Mouse (Mus musculus): Measurements from ENCODE around the gene Ammecr1. TPM values are rescaled to one million over a fixed set of nuclear protein-coding genes. Genes with fewer than 3 reads are reported as not detected.

Ammecr1 gene
- polyA plus RNA-seq (2014; fragmentation: Nextera tagmentation; extraction: Ambion mirVana), result 13.9 and 17.1 TPM in 2 replicates

DNA sequence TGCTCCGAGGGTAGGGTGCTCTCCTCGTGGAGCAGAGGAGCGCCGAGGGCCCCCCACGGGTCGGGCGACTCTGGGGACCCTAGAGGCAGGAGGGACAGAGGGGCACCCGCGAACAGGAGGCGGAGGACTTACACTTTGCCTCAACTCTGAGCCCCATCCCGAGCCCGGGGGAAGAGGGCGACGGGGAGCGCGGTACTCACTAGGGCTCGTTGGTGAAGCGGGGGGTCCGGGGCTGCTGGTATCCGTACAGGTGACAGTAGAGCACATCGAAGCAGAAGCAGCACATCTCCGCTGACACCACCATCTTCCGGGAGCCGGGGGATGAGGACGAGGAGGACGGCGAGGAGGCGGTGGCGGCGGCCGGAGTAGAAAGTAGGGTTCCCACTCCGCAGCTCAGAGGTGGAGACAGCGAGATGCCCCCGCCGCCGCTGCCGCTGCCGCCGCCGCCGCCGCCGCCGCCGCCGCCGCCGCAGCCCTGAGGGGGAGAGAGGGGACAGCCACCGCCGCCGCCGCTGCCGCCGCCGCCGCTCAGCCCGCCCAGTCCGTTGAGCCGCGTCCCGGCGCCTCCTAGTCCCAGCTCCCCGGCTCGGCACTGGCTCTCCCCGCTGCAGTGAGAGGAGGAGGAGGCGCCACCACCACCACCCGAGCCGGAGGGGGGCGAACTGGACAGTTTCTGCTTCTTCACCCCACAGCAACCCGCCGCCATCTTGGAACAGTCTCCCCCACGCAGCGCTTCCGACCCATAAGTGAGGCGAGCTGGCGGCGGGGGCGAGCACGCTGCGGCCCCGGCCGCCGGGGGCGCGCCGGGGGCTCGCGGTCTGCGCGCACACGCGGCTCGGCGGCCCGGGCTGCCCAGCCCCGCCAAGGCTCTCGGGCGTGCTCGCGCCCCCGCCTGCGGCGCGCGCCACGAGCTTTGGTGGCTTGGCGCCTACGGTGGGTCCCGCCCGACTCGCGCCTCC lies at the start of gene Ammecr1:
TSS of gene Ammecr1 (minus strand) at position 721 of the 959 bp plus-strand sequence.
- ATAC-seq (replicated peaks; ENCODE audit: insufficient number of reproducible peaks, low FRiP score, low TSS enrichment, low read depth) (peak; percentile 92), DNase-seq (ENCODE audit: low spot score) (peak; percentile 84)
- Histone ChIP-seq H3K36me3 (replicated peaks; ENCODE audit: control insufficient read depth, insufficient read depth, low read depth, low read length) (no peaks in the 10 kb centered on the region), H3K9ac (replicated peaks; ENCODE audit: low read length) (peak within 1 kb of the TSS; percentile 81), H3K4me3 (ENCODE audit: low read depth, low read length) (peak within 1 kb of the TSS; percentile 64), H3K4me1 (ENCODE audit: control insufficient read depth, insufficient read depth, low read length) (no peaks in the 10 kb centered on the region), H3K9me3 (replicated peaks; ENCODE audit: control insufficient read depth, low read length) (no peaks in the 10 kb centered on the region), H3K27me3 (ENCODE audit: control insufficient read depth, insufficient read depth, low read length) (no peaks in the 10 kb centered on the region), H3K4me2 (ENCODE audit: low read depth, low read length) (peak within 1 kb of the TSS; percentile 45), H3K27ac (replicated peaks; ENCODE audit: low read depth, low read length) (peak within 1 kb of the TSS; percentile 75)
- 20% methylated on average over 67 of the region's 112 CpGs for WGBS

DNA sequence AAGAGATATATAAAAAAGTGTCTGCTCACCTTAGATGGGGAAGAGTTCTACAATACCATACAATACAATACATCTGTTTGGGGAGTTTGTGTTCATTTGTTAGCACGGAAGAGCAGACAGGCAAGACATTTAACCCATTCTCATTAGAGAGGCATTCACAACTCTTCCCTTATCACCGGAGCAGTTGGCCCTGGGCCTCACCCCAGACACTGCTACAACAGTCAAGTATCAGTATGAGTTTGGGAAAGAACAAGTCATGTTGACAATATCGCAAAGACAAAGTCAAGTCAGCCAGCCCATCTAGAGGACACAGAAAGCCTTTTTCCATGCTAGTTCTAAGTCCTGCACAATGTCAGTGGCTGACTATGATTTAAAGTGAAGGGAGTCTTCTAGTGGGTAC lies 47.6 kb upstream of the Ammecr1 start:
- no peaks in the 10 kb centered on the region for H3K4me1 ChIP-seq (ENCODE audit: control insufficient read depth, insufficient read depth, low read length)
- no peak overlapping the region for H3K4me3 ChIP-seq (ENCODE audit: low read depth, low read length)
- WGBS, result 83% methylated on average over 3 of the region's 3 CpGs
- H3K27ac ChIP-seq (replicated peaks; ENCODE audit: low read depth, low read length), result no peak overlapping the region
- no peaks in the 10 kb centered on the region for H3K27me3 ChIP-seq (ENCODE audit: control insufficient read depth, insufficient read depth, low read length)
- no peak for ATAC-seq (replicated peaks; ENCODE audit: insufficient number of reproducible peaks, low FRiP score, low TSS enrichment, low read depth)
- no peaks in the 10 kb centered on the region for H3K36me3 ChIP-seq (replicated peaks; ENCODE audit: control insufficient read depth, insufficient read depth, low read depth, low read length)
- no peak overlapping the region for H3K4me2 ChIP-seq (ENCODE audit: low read depth, low read length)
- no peak overlapping the region for H3K9ac ChIP-seq (replicated peaks; ENCODE audit: low read length)
- no peak for DNase-seq (ENCODE audit: low spot score)
- H3K9me3 ChIP-seq (replicated peaks; ENCODE audit: control insufficient read depth, low read length), result no peaks in the 10 kb centered on the region

DNA sequence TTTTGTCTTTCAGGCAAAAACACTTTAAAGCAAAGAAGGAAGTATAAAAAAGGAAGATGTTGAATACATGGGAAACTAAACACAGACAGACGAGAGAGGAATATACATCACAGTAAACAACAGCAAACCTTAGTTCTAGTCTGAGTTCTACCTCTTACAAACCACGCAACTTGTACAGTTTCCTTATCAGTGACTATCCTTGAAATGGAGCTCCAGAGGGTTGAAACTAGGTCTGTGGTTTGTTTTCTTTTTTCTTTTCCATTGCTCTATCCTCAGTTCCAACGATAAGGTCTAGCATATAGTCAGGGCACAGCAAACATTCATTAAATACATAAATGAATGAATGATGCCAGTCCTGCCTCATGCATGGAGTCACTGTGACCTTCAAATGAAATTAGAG lies 45.8 kb upstream of the Ammecr1 start:
- no peak overlapping the region for H3K9ac ChIP-seq (replicated peaks; ENCODE audit: low read length)
- ATAC-seq (replicated peaks; ENCODE audit: insufficient number of reproducible peaks, low FRiP score, low TSS enrichment, low read depth), result no peak
- no peaks in the 10 kb centered on the region for H3K9me3 ChIP-seq (replicated peaks; ENCODE audit: control insufficient read depth, low read length)
- 86% methylated on average over 3 of the region's 3 CpGs for WGBS
- H3K4me1 ChIP-seq (ENCODE audit: control insufficient read depth, insufficient read depth, low read length), result no peaks in the 10 kb centered on the region
- no peaks in the 10 kb centered on the region for H3K36me3 ChIP-seq (replicated peaks; ENCODE audit: control insufficient read depth, insufficient read depth, low read depth, low read length)
- H3K27ac ChIP-seq (replicated peaks; ENCODE audit: low read depth, low read length), result no peak overlapping the region
- H3K27me3 ChIP-seq (ENCODE audit: control insufficient read depth, insufficient read depth, low read length), result no peaks in the 10 kb centered on the region
- DNase-seq (ENCODE audit: low spot score), result no peak
- H3K4me2 ChIP-seq (ENCODE audit: low read depth, low read length), result no peak overlapping the region
- H3K4me3 ChIP-seq (ENCODE audit: low read depth, low read length), result no peak overlapping the region

DNA sequence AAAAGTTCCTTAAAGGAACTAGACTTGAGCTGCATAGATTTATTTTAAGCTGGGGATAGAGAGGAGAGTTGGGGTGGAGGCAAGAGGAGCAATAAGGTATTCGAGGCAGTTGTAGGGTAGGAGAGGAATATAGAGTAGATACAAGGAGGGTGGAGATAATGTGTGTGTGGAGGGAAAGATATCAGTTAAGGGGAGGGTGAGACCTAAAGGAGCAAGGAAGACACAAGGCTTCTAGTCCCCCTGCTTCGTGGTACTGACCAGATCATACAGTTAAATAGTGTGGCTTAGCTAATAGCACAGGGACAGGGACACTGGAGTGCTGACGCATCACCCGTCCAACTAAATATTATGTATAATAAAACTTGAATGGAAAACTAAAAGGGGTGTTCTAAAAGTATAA lies 45.3 kb upstream of the Ammecr1 start:
- H3K9me3 ChIP-seq (replicated peaks; ENCODE audit: control insufficient read depth, low read length), result no peaks in the 10 kb centered on the region
- H3K4me2 ChIP-seq (ENCODE audit: low read depth, low read length), result no peak overlapping the region
- no peaks in the 10 kb centered on the region for H3K36me3 ChIP-seq (replicated peaks; ENCODE audit: control insufficient read depth, insufficient read depth, low read depth, low read length)
- no peak overlapping the region for H3K9ac ChIP-seq (replicated peaks; ENCODE audit: low read length)
- no peak overlapping the region for H3K4me3 ChIP-seq (ENCODE audit: low read depth, low read length)
- ATAC-seq (replicated peaks; ENCODE audit: insufficient number of reproducible peaks, low FRiP score, low TSS enrichment, low read depth) (no peak), DNase-seq (ENCODE audit: low spot score) (no peak)
- 81% methylated on average over 4 of the region's 4 CpGs for WGBS
- H3K4me1 ChIP-seq (ENCODE audit: control insufficient read depth, insufficient read depth, low read length), result no peaks in the 10 kb centered on the region
- H3K27ac ChIP-seq (replicated peaks; ENCODE audit: low read depth, low read length), result no peak overlapping the region
- H3K27me3 ChIP-seq (ENCODE audit: control insufficient read depth, insufficient read depth, low read length), result no peaks in the 10 kb centered on the region

DNA sequence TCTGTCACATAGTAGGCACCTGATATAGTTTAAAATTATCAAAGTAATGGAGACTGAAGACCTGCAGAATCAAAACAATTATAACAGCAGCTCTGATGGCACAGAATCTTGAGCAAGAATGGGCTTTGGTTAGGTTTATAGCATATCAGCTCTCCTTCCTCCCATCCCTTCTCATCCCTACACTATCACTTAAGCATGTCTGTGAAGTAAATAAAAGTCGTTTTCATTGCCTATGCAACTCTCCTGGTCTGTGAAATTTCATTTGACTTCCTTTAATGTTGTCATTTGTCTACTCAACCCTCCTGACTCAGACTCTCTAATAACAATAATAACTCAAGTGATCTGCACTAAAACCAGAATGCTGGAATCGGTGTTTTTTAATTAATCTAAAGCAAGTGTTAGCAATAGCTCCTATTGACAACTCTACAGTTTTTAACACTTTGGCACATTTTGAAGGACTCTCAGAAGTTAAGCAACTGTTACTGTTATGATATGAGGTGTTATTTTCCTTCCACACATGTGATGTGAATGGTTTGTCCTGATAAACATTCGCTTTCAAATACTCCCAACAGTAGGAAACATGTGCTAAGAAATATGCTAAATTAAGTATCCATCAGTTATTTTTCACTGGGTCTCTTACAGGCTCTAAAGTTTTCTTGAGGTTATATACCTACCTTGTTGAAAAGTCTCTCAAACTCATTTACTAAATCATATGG lies 37.8 kb upstream of the Ammecr1 start:
- Histone ChIP-seq H3K36me3 (replicated peaks; ENCODE audit: control insufficient read depth, insufficient read depth, low read depth, low read length) (no peaks in the 10 kb centered on the region), H3K9ac (replicated peaks; ENCODE audit: low read length) (no peak overlapping the region), H3K4me2 (ENCODE audit: low read depth, low read length) (no peak overlapping the region), H3K27me3 (ENCODE audit: control insufficient read depth, insufficient read depth, low read length) (no peaks in the 10 kb centered on the region), H3K4me1 (ENCODE audit: control insufficient read depth, insufficient read depth, low read length) (no peaks in the 10 kb centered on the region), H3K27ac (replicated peaks; ENCODE audit: low read depth, low read length) (no peak overlapping the region), H3K4me3 (ENCODE audit: low read depth, low read length) (no peak overlapping the region), H3K9me3 (replicated peaks; ENCODE audit: control insufficient read depth, low read length) (no peaks in the 10 kb centered on the region)
- 78% methylated on average over 3 of the region's 3 CpGs for WGBS
- ATAC-seq (replicated peaks; ENCODE audit: insufficient number of reproducible peaks, low FRiP score, low TSS enrichment, low read depth) (no peak), DNase-seq (ENCODE audit: low spot score) (no peak)

DNA sequence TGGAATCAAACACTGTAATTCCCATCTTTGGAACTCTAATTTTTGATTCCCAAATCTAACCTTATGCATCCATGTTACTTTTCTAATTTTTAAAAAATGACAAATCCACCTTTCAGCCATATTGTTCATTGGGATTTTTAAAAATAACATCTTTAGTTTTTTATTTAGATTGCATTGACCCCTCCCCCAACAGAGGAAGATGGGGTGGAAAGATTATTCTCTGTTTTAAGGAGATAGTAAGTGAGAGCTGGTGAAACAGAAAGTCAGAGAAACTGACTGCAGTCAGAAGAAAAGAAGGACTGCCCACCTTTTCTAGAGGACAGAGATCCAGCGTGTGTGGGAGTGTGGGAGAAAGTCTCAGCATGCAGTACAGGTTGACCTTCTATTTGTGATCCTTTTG lies 30.7 kb upstream of the Ammecr1 start:
- Histone ChIP-seq H3K36me3 (replicated peaks; ENCODE audit: control insufficient read depth, insufficient read depth, low read depth, low read length) (no peaks in the 10 kb centered on the region), H3K4me2 (ENCODE audit: low read depth, low read length) (no peak overlapping the region), H3K27ac (replicated peaks; ENCODE audit: low read depth, low read length) (no peak overlapping the region), H3K9me3 (replicated peaks; ENCODE audit: control insufficient read depth, low read length) (no peaks in the 10 kb centered on the region), H3K4me1 (ENCODE audit: control insufficient read depth, insufficient read depth, low read length) (no peaks in the 10 kb centered on the region), H3K4me3 (ENCODE audit: low read depth, low read length) (no peak overlapping the region), H3K27me3 (ENCODE audit: control insufficient read depth, insufficient read depth, low read length) (no peaks in the 10 kb centered on the region), H3K9ac (replicated peaks; ENCODE audit: low read length) (no peak overlapping the region)
- DNase-seq (ENCODE audit: low spot score) (no peak), ATAC-seq (replicated peaks; ENCODE audit: insufficient number of reproducible peaks, low FRiP score, low TSS enrichment, low read depth) (no peak)
- WGBS, result 72% methylated on average over 1 of the region's 1 CpGs

DNA sequence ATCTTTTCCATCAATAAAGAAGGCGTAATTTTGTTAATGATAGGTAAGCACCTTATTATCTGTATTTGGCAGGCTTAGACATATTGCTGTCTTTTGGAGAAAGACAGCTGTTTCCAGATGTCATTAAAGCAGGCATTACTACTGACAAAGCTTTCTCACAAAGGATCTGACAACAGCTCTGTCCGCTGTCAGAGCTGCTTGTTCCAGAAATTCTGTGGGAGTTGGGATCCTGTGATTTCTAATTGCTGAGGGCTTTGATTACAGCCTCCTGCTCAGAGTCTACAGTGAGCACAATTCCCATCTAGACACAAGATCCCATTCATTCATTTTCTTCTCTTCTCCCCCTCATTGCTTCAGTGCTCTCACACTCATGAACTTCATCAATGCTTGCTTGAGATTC lies 28.0 kb upstream of the Ammecr1 start:
- Histone ChIP-seq H3K27ac (replicated peaks; ENCODE audit: low read depth, low read length) (no peak overlapping the region), H3K27me3 (ENCODE audit: control insufficient read depth, insufficient read depth, low read length) (no peaks in the 10 kb centered on the region), H3K36me3 (replicated peaks; ENCODE audit: control insufficient read depth, insufficient read depth, low read depth, low read length) (no peaks in the 10 kb centered on the region), H3K4me3 (ENCODE audit: low read depth, low read length) (no peak overlapping the region), H3K9ac (replicated peaks; ENCODE audit: low read length) (no peak overlapping the region), H3K4me1 (ENCODE audit: control insufficient read depth, insufficient read depth, low read length) (no peaks in the 10 kb centered on the region), H3K4me2 (ENCODE audit: low read depth, low read length) (no peak overlapping the region), H3K9me3 (replicated peaks; ENCODE audit: control insufficient read depth, low read length) (no peaks in the 10 kb centered on the region)
- DNase-seq (ENCODE audit: low spot score), result no peak
- 36% methylated on average over 2 of the region's 2 CpGs for WGBS
- ATAC-seq (replicated peaks; ENCODE audit: insufficient number of reproducible peaks, low FRiP score, low TSS enrichment, low read depth), result no peak

DNA sequence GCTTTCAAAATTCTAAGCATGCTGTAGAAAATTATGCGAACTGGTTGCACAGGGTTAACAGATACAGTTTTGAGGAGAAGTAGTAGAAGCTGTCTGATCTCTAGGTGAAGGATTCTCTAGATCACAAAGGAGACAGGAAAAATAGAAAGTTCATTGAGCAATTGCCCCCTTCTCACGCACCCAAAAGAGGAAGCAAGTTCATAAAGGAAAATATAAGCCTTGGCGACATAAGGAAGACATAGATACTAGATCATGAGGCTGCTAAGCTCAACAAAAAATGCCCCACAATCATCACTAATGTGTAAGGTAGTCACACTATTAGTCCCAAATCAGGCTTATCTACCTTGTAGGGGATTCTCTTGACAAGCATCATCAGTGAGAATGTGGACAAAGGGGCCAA lies 17.6 kb upstream of the Ammecr1 start:
- Histone ChIP-seq H3K4me3 (ENCODE audit: low read depth, low read length) (no peak overlapping the region), H3K27ac (replicated peaks; ENCODE audit: low read depth, low read length) (no peak overlapping the region), H3K36me3 (replicated peaks; ENCODE audit: control insufficient read depth, insufficient read depth, low read depth, low read length) (no peaks in the 10 kb centered on the region), H3K9me3 (replicated peaks; ENCODE audit: control insufficient read depth, low read length) (no peaks in the 10 kb centered on the region), H3K27me3 (ENCODE audit: control insufficient read depth, insufficient read depth, low read length) (no peaks in the 10 kb centered on the region), H3K4me2 (ENCODE audit: low read depth, low read length) (no peak overlapping the region), H3K4me1 (ENCODE audit: control insufficient read depth, insufficient read depth, low read length) (no peaks in the 10 kb centered on the region), H3K9ac (replicated peaks; ENCODE audit: low read length) (no peak overlapping the region)
- no peak for ATAC-seq (replicated peaks; ENCODE audit: insufficient number of reproducible peaks, low FRiP score, low TSS enrichment, low read depth)
- DNase-seq (ENCODE audit: low spot score), result no peak
- 96% methylated on average over 3 of the region's 3 CpGs for WGBS

All from embryonic facial prominence, embryonic 11.5 days (tissue).